Mouse (Mus musculus): ENCODE results near the gene Kctd7. TPM values are rescaled to one million over a fixed set of nuclear protein-coding genes. Genes with fewer than 3 reads are reported as not detected.

The Kctd7 gene
- polyA plus RNA-seq, 1 experiment from 2014 or later, result 5.3 TPM

DNA sequence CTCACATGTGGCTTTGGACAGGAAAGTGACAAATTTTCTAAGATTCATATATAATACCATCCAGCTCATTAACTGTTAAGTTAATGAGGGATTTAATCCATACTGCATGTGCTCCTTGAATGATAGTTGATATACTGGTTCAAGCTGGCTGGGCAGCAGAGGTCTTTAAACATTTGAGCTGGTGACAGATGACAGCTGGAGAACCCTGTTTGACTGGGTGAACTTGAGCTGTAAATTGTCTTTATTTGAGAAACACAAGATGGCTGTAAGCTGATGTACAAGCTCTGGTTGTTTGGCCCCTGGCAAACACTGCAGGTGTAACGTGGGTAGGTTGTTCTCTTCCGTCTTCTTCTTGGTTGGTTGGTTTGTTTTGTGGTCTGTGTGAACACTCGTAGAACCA lies 49.1 kb downstream of the Kctd7 start:
- Histone ChIP-seq H3K9me3 (ENCODE audit: control insufficient read depth, low read length) (no peaks in the 10 kb centered on the region), H3K4me3 (ENCODE audit: low read depth, low read length) (no peak overlapping the region), H3K36me3 (ENCODE audit: control insufficient read depth, insufficient read depth, low read length) (peaks cover 4% of the 10 kb centered on the region; the same call in 1 of the 2 replicates), H3K4me2 (no peak overlapping the region), H3K9ac (ENCODE audit: low read length) (no peak overlapping the region), H3K4me1 (ENCODE audit: control insufficient read depth, insufficient read depth, low read length) (no peaks in the 10 kb centered on the region), H3K27me3 (ENCODE audit: control insufficient read depth, insufficient read depth, low read length) (no peaks in the 10 kb centered on the region), H3K27ac (ENCODE audit: low read depth, low read length) (no peak overlapping the region)
- 90% methylated on average over 3 of the region's 3 CpGs for WGBS
- ATAC-seq (ENCODE audit: low FRiP score) (no peak), DNase-seq (ENCODE audit: low spot score, missing footprints) (no peak)

DNA sequence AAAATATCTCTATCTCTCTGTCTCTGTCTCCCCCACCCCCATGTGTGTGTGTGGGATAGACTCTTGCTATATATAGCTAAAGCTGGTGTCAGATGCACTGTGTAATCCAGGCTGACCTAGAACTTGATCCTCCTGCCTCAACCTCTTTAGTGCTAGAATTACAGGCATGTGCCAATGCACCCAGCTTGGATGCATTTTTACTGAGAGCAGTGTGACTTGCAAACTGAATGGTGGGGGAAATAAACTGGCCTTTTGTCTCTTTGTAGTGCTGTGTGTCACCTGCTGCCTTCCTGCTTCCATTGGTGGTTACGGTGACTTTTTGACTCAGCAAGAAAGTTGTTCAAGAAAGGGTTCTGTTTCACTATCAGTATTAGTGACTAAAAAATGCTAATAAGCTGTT lies 51.6 kb downstream of the Kctd7 start:
- DNase-seq (ENCODE audit: low spot score, missing footprints) (no peak), ATAC-seq (ENCODE audit: low FRiP score) (no peak)
- 92% methylated on average over 1 of the region's 1 CpGs for WGBS
- no peak overlapping the region for H3K4me2 ChIP-seq
- no peak overlapping the region for H3K27ac ChIP-seq (ENCODE audit: low read depth, low read length)
- no peaks in the 10 kb centered on the region for H3K27me3 ChIP-seq (ENCODE audit: control insufficient read depth, insufficient read depth, low read length)
- H3K9ac ChIP-seq (ENCODE audit: low read length), result no peak overlapping the region
- H3K36me3 ChIP-seq (ENCODE audit: control insufficient read depth, insufficient read depth, low read length), result peaks cover 4% of the 10 kb centered on the region; the same call in 1 of the 2 replicates
- no peaks in the 10 kb centered on the region for H3K9me3 ChIP-seq (ENCODE audit: control insufficient read depth, low read length)
- H3K4me1 ChIP-seq (ENCODE audit: control insufficient read depth, insufficient read depth, low read length), result no peaks in the 10 kb centered on the region
- no peak overlapping the region for H3K4me3 ChIP-seq (ENCODE audit: low read depth, low read length)

- no peaks in the 10 kb centered on the region for H3K9me3 ChIP-seq (ENCODE audit: control insufficient read depth, low read length)
- H3K4me1 ChIP-seq (ENCODE audit: control insufficient read depth, insufficient read depth, low read length), result no peaks in the 10 kb centered on the region
- H3K27ac ChIP-seq (ENCODE audit: low read depth, low read length), result no peak overlapping the region
- DNase-seq (ENCODE audit: low spot score, missing footprints), result no peak
- ATAC-seq (ENCODE audit: low FRiP score), result no peak
- no peak overlapping the region for H3K4me3 ChIP-seq (ENCODE audit: low read depth, low read length)
- no peak overlapping the region for H3K9ac ChIP-seq (ENCODE audit: low read length)
- WGBS, result 84% methylated on average over 3 of the region's 3 CpGs
- peaks cover 4% of the 10 kb centered on the region; the same call in 1 of the 2 replicates for H3K36me3 ChIP-seq (ENCODE audit: control insufficient read depth, insufficient read depth, low read length)
- no peak overlapping the region for H3K4me2 ChIP-seq
- no peaks in the 10 kb centered on the region for H3K27me3 ChIP-seq (ENCODE audit: control insufficient read depth, insufficient read depth, low read length)
Observed at GRCm38 (mm10) chr5:130197454-130197853, 52.8 kb downstream of the Kctd7 start.

GRCm38 (mm10) chr5:130197981-130198380 lies 53.3 kb downstream of the Kctd7 start:
- no peaks in the 10 kb centered on the region for H3K4me1 ChIP-seq (ENCODE audit: control insufficient read depth, insufficient read depth, low read length)
- DNase-seq (ENCODE audit: low spot score, missing footprints) (no peak), ATAC-seq (ENCODE audit: low FRiP score) (no peak)
- H3K4me2 ChIP-seq, result no peak overlapping the region
- peaks cover 4% of the 10 kb centered on the region; the same call in 1 of the 2 replicates for H3K36me3 ChIP-seq (ENCODE audit: control insufficient read depth, insufficient read depth, low read length)
- no peak overlapping the region for H3K27ac ChIP-seq (ENCODE audit: low read depth, low read length)
- 94% methylated on average over 7 of the region's 7 CpGs for WGBS
- no peaks in the 10 kb centered on the region for H3K9me3 ChIP-seq (ENCODE audit: control insufficient read depth, low read length)
- H3K4me3 ChIP-seq (ENCODE audit: low read depth, low read length), result no peak overlapping the region
- H3K9ac ChIP-seq (ENCODE audit: low read length), result no peak overlapping the region
- H3K27me3 ChIP-seq (ENCODE audit: control insufficient read depth, insufficient read depth, low read length), result no peaks in the 10 kb centered on the region

- H3K27me3 ChIP-seq (ENCODE audit: control insufficient read depth, insufficient read depth, low read length), result no peaks in the 10 kb centered on the region
- H3K36me3 ChIP-seq (ENCODE audit: control insufficient read depth, insufficient read depth, low read length), result peaks cover 4% of the 10 kb centered on the region; the same call in 1 of the 2 replicates
- H3K4me3 ChIP-seq (ENCODE audit: low read depth, low read length), result no peak overlapping the region
- DNase-seq (ENCODE audit: low spot score, missing footprints) (no peak), ATAC-seq (ENCODE audit: low FRiP score) (no peak)
- H3K4me1 ChIP-seq (ENCODE audit: control insufficient read depth, insufficient read depth, low read length), result no peaks in the 10 kb centered on the region
- no peak overlapping the region for H3K4me2 ChIP-seq
- 90% methylated on average over 10 of the region's 10 CpGs for WGBS
- no peak overlapping the region for H3K9ac ChIP-seq (ENCODE audit: low read length)
- no peaks in the 10 kb centered on the region for H3K9me3 ChIP-seq (ENCODE audit: control insufficient read depth, low read length)
- no peak overlapping the region for H3K27ac ChIP-seq (ENCODE audit: low read depth, low read length)
Observed at GRCm38 (mm10) chr5:130200233-130201029, 55.8 kb downstream of the Kctd7 start.

- no peak overlapping the region for H3K27ac ChIP-seq (ENCODE audit: low read depth, low read length)
- H3K4me1 ChIP-seq (ENCODE audit: control insufficient read depth, insufficient read depth, low read length), result no peaks in the 10 kb centered on the region
- no peaks in the 10 kb centered on the region; the same call in 1 of the 2 replicates for H3K36me3 ChIP-seq (ENCODE audit: control insufficient read depth, insufficient read depth, low read length)
- no peak for ATAC-seq (ENCODE audit: low FRiP score)
- no peak overlapping the region for H3K4me3 ChIP-seq (ENCODE audit: low read depth, low read length)
- no peak overlapping the region for H3K9ac ChIP-seq (ENCODE audit: low read length)
- DNase-seq (ENCODE audit: low spot score, missing footprints), result no peak
- H3K9me3 ChIP-seq (ENCODE audit: control insufficient read depth, low read length), result no peaks in the 10 kb centered on the region
- WGBS, result 90% methylated on average over 4 of the region's 4 CpGs
- H3K4me2 ChIP-seq, result no peak overlapping the region
- H3K27me3 ChIP-seq (ENCODE audit: control insufficient read depth, insufficient read depth, low read length), result no peaks in the 10 kb centered on the region
Observed at GRCm38 (mm10) chr5:130203948-130204347, 59.3 kb downstream of the Kctd7 start.

- WGBS, result 88% methylated on average over 6 of the region's 6 CpGs
- no peak for DNase-seq (ENCODE audit: low spot score, missing footprints)
- H3K36me3 ChIP-seq (ENCODE audit: control insufficient read depth, insufficient read depth, low read length), result peaks cover under 1% of the 10 kb centered on the region
Observed at GRCm38 (mm10) chr5:130204560-130204959, 59.9 kb downstream of the Kctd7 start.

More at GRCm38 (mm10) chr5:130204560-130204959, 59.9 kb downstream of the Kctd7 start:
- Histone ChIP-seq H3K4me1 (ENCODE audit: control insufficient read depth, insufficient read depth, low read length) (no peaks in the 10 kb centered on the region), H3K4me3 (ENCODE audit: low read depth, low read length) (no peak overlapping the region), H3K9me3 (ENCODE audit: control insufficient read depth, low read length) (no peaks in the 10 kb centered on the region), H3K4me2 (no peak overlapping the region), H3K27ac (ENCODE audit: low read depth, low read length) (no peak overlapping the region), H3K9ac (ENCODE audit: low read length) (no peak overlapping the region), H3K27me3 (ENCODE audit: control insufficient read depth, insufficient read depth, low read length) (no peaks in the 10 kb centered on the region)
- no peak for ATAC-seq (ENCODE audit: low FRiP score)

Other genes starting within 250 kb of the Kctd7 start
- 7.1 and 9.3 TPM in 2 replicates for gene Zbed5, start 249.1 kb upstream of the Kctd7 start, polyA plus RNA-seq (2014; fragmentation: Nextera tagmentation; extraction: Ambion mirVana)
- 0.18 and 0.22 TPM in 2 replicates for gene Phkg1, start 246.3 kb upstream of the Kctd7 start, polyA plus RNA-seq (2014; fragmentation: Nextera tagmentation; extraction: Ambion mirVana)
- 3.7 and 5.4 TPM in 2 replicates for gene Nupr1l, start 236.3 kb upstream of the Kctd7 start, polyA plus RNA-seq (2014; fragmentation: Nextera tagmentation; extraction: Ambion mirVana)
- gene Vkorc1l1, start 202.9 kb upstream of the Kctd7 start, polyA plus RNA-seq (2014; fragmentation: Nextera tagmentation; extraction: Ambion mirVana), result 36.0 and 36.8 TPM in 2 replicates
- gene Gusb, start 141.8 kb upstream of the Kctd7 start, polyA plus RNA-seq (2014; fragmentation: Nextera tagmentation; extraction: Ambion mirVana), result 31.8 and 33.9 TPM in 2 replicates
- 24.2 and 30.1 TPM in 2 replicates for gene Asl, start 115.6 kb upstream of the Kctd7 start, polyA plus RNA-seq (2014; fragmentation: Nextera tagmentation; extraction: Ambion mirVana)
- gene Crcp, start 115.6 kb upstream of the Kctd7 start, polyA plus RNA-seq (2014; fragmentation: Nextera tagmentation; extraction: Ambion mirVana), result 41.1 and 42.7 TPM in 2 replicates
- 64.7 and 68.7 TPM in 2 replicates for gene Tpst1, start 71.5 kb upstream of the Kctd7 start, polyA plus RNA-seq (2014; fragmentation: Nextera tagmentation; extraction: Ambion mirVana)
- 24.2 and 30.1 TPM in 2 replicates for gene Rabgef1, start 26.9 kb downstream of the Kctd7 start, polyA plus RNA-seq (2014; fragmentation: Nextera tagmentation; extraction: Ambion mirVana)
- gene Tmem248, start 72.2 kb downstream of the Kctd7 start, polyA plus RNA-seq (2014; fragmentation: Nextera tagmentation; extraction: Ambion mirVana), result 30.3 and 35.7 TPM in 2 replicates
- 66.3 and 72.2 TPM in 2 replicates for gene Sbds, start 110.7 kb downstream of the Kctd7 start, polyA plus RNA-seq (2014; fragmentation: Nextera tagmentation; extraction: Ambion mirVana)
- 30.4 and 32.1 TPM in 2 replicates for gene Tyw1, start 110.8 kb downstream of the Kctd7 start, polyA plus RNA-seq (2014; fragmentation: Nextera tagmentation; extraction: Ambion mirVana)
- gene Caln1, start 224.6 kb downstream of the Kctd7 start, polyA plus RNA-seq (2014; fragmentation: Nextera tagmentation; extraction: Ambion mirVana), result 0.34 and 0.47 TPM in 2 replicates
- gene A330070K13Rik, start 239.8 kb downstream of the Kctd7 start, polyA plus RNA-seq (2014; fragmentation: Nextera tagmentation; extraction: Ambion mirVana), result not detected in 2 replicates